Comparison of ENCODE assay signal across 8 mouse cellular contexts in genomic region chr7:45589173-45589572, GRCm38 (mm10). TPM values are rescaled to one million over a fixed set of nuclear protein-coding genes. Genes with fewer than 3 reads are reported as not detected.
DNase-seq lines count a peak whose midpoint lies in the region; ATAC-seq and TF ChIP-seq lines count a peak whose summit lies in the region.

No protein-coding gene starts in this region.

- WGBS in heart, embryonic 12.5 days = 6% methylated on average over 19 of the region's 19 CpGs
- 2% methylated on average over 19 of the region's 19 CpGs for WGBS in kidney, postnatal 0 days
- WGBS in liver, embryonic 11.5 days = 7% methylated on average over 19 of the region's 19 CpGs
- WGBS in stomach, embryonic 15.5 days = 4% methylated on average over 19 of the region's 19 CpGs

- H3K9ac ChIP-seq in heart, embryonic 12.5 days = peak overlapping the region; percentile 52
- no peak overlapping the region for H3K9ac ChIP-seq in kidney, postnatal 0 days (ENCODE audit: low read depth, low read length)
- no peak overlapping the region; the same call in 1 of the 2 replicates for H3K9ac ChIP-seq in liver, embryonic 11.5 days (ENCODE audit: low read depth, low read length)
- H3K9ac ChIP-seq in stomach, embryonic 15.5 days = no peak overlapping the region

- no peaks in the 10 kb centered on the region for H3K79me3 ChIP-seq in C2C12 (ENCODE audit: low read depth)

- no peaks in the 10 kb centered on the region for H3K79me2 ChIP-seq in C2C12 (ENCODE audit: control insufficient read depth, insufficient read depth)

- ATAC-seq in erythroid progenitor cell, adult 5-6 weeks (replicated peaks; ENCODE audit: low FRiP score, poor library complexity, severe bottlenecking) = peak; percentile 87
- ATAC-seq in heart, embryonic 12.5 days (ENCODE audit: insufficient number of reproducible peaks, low FRiP score) = peak; percentile 94
- peak; percentile 95 for ATAC-seq in kidney, postnatal 0 days (replicated peaks; ENCODE audit: low FRiP score, low read depth)
- peak; percentile 90 for ATAC-seq in liver, embryonic 11.5 days (replicated peaks; ENCODE audit: low FRiP score)
- ATAC-seq in stomach, embryonic 15.5 days (ENCODE audit: insufficient read depth, low FRiP score, low read depth) = peak; percentile 93

- peak; percentile 66 for TF ChIP-seq CTCF in C2C12 (IDR thresholded peaks at IDR 0.05; ENCODE audit: control insufficient read depth, insufficient read depth, insufficient read length)
- TF ChIP-seq CTCF in kidney, postnatal 0 days (IDR thresholded peaks at IDR 0.05; ENCODE audit: low read depth) = peak; percentile 96

- H3K4me1 ChIP-seq in heart, embryonic 12.5 days (replicated peaks) = peaks cover 10% of the 10 kb centered on the region; the same call in 1 of the 2 replicates
- 0 out of 2 replicates have a peak, but pooled peaks cover 3% of the 10 kb centered on the region for H3K4me1 ChIP-seq in kidney, postnatal 0 days (replicated peaks; ENCODE audit: insufficient read depth, low read length)
- H3K4me1 ChIP-seq in liver, embryonic 11.5 days (replicated peaks; ENCODE audit: control insufficient read depth, insufficient read depth, low read length) = no peaks in the 10 kb centered on the region
- peaks cover 3% of the 10 kb centered on the region; the same call in 1 of the 2 replicates for H3K4me1 ChIP-seq in stomach, embryonic 15.5 days

- DNase-seq in brain, embryonic 18.5 days (ENCODE audit: low read depth, low spot score) = peak; percentile 98
- peak; percentile 98 for DNase-seq in kidney, postnatal 0 days (ENCODE audit: low spot score)
- DNase-seq in liver, embryonic 11.5 days (ENCODE audit: low spot score) = peak; percentile 85
- DNase-seq in natural killer cell, adult 2 months (ENCODE audit: low spot score in 2 of 2) = peak; percentile 71 to 76

- H3K9me3 ChIP-seq in heart, embryonic 12.5 days (replicated peaks) = 0 out of 2 replicates have a peak, but pooled peaks cover 3% of the 10 kb centered on the region
- H3K9me3 ChIP-seq in kidney, postnatal 0 days (replicated peaks; ENCODE audit: low read length) = no peaks in the 10 kb centered on the region
- H3K9me3 ChIP-seq in liver, embryonic 11.5 days (ENCODE audit: control insufficient read depth, low read length) = no peaks in the 10 kb centered on the region
- H3K9me3 ChIP-seq in stomach, embryonic 15.5 days = no peaks in the 10 kb centered on the region

- no peak overlapping the region for H3K27ac ChIP-seq in heart, embryonic 12.5 days (ENCODE audit: poor library complexity, severe bottlenecking)
- no peak overlapping the region for H3K27ac ChIP-seq in kidney, postnatal 0 days
- no peak overlapping the region for H3K27ac ChIP-seq in liver, embryonic 11.5 days (ENCODE audit: low read depth, low read length)
- H3K27ac ChIP-seq in stomach, embryonic 15.5 days = no peak overlapping the region

- no peak overlapping the region for H3ac ChIP-seq in C2C12 (ENCODE audit: control insufficient read depth, insufficient read length, low read depth)

- no peaks in the 10 kb centered on the region for H3K36me3 ChIP-seq in C2C12 (ENCODE audit: control insufficient read depth, insufficient read depth)
- peaks cover 36% of the 10 kb centered on the region for H3K36me3 ChIP-seq in heart, embryonic 12.5 days
- peaks cover 16% of the 10 kb centered on the region for H3K36me3 ChIP-seq in kidney, postnatal 0 days (ENCODE audit: insufficient read depth, low read length)
- peaks cover 17% of the 10 kb centered on the region for H3K36me3 ChIP-seq in liver, embryonic 11.5 days (ENCODE audit: control insufficient read depth, insufficient read depth, low read length)
- peaks cover 10% of the 10 kb centered on the region for H3K36me3 ChIP-seq in stomach, embryonic 15.5 days

- H3K4me3 ChIP-seq in C2C12 (ENCODE audit: insufficient read depth, poor library complexity, severe bottlenecking) = no peak overlapping the region
- peak overlapping the region; percentile 36 for H3K4me3 ChIP-seq in heart, embryonic 12.5 days
- peak overlapping the region; percentile 12; the same call in 1 of the 2 replicates for H3K4me3 ChIP-seq in kidney, postnatal 0 days (replicated peaks; ENCODE audit: low read depth, low read length)
- peak overlapping the region; percentile 29 for H3K4me3 ChIP-seq in liver, embryonic 11.5 days (ENCODE audit: low read depth, low read length)
- H3K4me3 ChIP-seq in stomach, embryonic 15.5 days (replicated peaks) = peak overlapping the region; percentile 27

- H3K4me2 ChIP-seq in heart, embryonic 12.5 days = peak overlapping the region; percentile 63
- peak overlapping the region; percentile 54 for H3K4me2 ChIP-seq in kidney, postnatal 0 days (ENCODE audit: low read length)
- peak overlapping the region; percentile 55 for H3K4me2 ChIP-seq in liver, embryonic 11.5 days
- peak overlapping the region; percentile 46 for H3K4me2 ChIP-seq in stomach, embryonic 15.5 days

- H3K27me3 ChIP-seq in C2C12 (ENCODE audit: control insufficient read depth, insufficient read depth, insufficient read length) = no peaks in the 10 kb centered on the region
- no peaks in the 10 kb centered on the region for H3K27me3 ChIP-seq in heart, embryonic 12.5 days (replicated peaks)
- no peaks in the 10 kb centered on the region for H3K27me3 ChIP-seq in kidney, postnatal 0 days (ENCODE audit: insufficient read depth, low read length)
- H3K27me3 ChIP-seq in liver, embryonic 11.5 days (replicated peaks; ENCODE audit: control insufficient read depth, insufficient read depth, low read length) = no peaks in the 10 kb centered on the region
- H3K27me3 ChIP-seq in stomach, embryonic 15.5 days (replicated peaks) = no peaks in the 10 kb centered on the region

TF ChIP-seq in C2C12, 6 proteins besides CTCF, POLR2A, EP300 and RAD21:
- no peak for TF ChIP-seq CEBPB (IDR thresholded peaks at IDR 0.05; ENCODE audit: low read depth)

RNA-seq across cellular contexts. Expression of gene Bcat2, which starts 19.2 kb away (rescaled TPM):
- 26.5 TPM for polyA plus RNA-seq in C2C12 (2012; fragmentation: generic; extraction: Trizol)
- total RNA-seq in erythroid progenitor cell, adult 5-6 weeks (2015; ENCODE audit: low replicate concordance) = 8.4 and 17.7 TPM in 2 replicates
- total RNA-seq in erythroid progenitor cell, adult 5-6 weeks (2017; ENCODE audit: low replicate concordance) = 4.0 and 22.0 TPM in 2 replicates
- polyA plus RNA-seq in heart, embryonic 12.5 days (2016; fragmentation: Nextera tagmentation; extraction: Ambion mirVana) = 64.7 and 66.6 TPM in 2 replicates
- 92.7 and 93.0 TPM in 2 replicates for polyA plus RNA-seq in kidney, postnatal 0 days (2015; fragmentation: Nextera tagmentation; extraction: Ambion mirVana)
- polyA plus RNA-seq in liver, embryonic 11.5 days (2014; fragmentation: Nextera tagmentation; extraction: Ambion mirVana) = 84.7 and 90.1 TPM in 2 replicates
- 78.8 and 87.1 TPM in 2 replicates for polyA plus RNA-seq in stomach, embryonic 15.5 days (2015; fragmentation: Nextera tagmentation; extraction: Ambion mirVana)

RNA-seq across cellular contexts. Expression of gene Fgf21, which starts 26.1 kb away (rescaled TPM):
- polyA plus RNA-seq in C2C12 (2012; fragmentation: generic; extraction: Trizol) = 0.97 TPM
- not detected in 2 replicates for total RNA-seq in erythroid progenitor cell, adult 5-6 weeks (2015; ENCODE audit: low replicate concordance)
- total RNA-seq in erythroid progenitor cell, adult 5-6 weeks (2017; ENCODE audit: low replicate concordance) = not detected in 2 replicates
- polyA plus RNA-seq in heart, embryonic 12.5 days (2016; fragmentation: Nextera tagmentation; extraction: Ambion mirVana) = not detected in 2 replicates
- polyA plus RNA-seq in kidney, postnatal 0 days (2015; fragmentation: Nextera tagmentation; extraction: Ambion mirVana) = 0.12 TPM in 1 of 2 replicates, not detected in the other
- polyA plus RNA-seq in liver, embryonic 11.5 days (2014; fragmentation: Nextera tagmentation; extraction: Ambion mirVana) = 0.23 TPM in 1 of 2 replicates, not detected in the other
- 0.18 and 0.41 TPM in 2 replicates for polyA plus RNA-seq in stomach, embryonic 15.5 days (2015; fragmentation: Nextera tagmentation; extraction: Ambion mirVana)

RNA-seq across cellular contexts. Expression of gene Fut1, which starts 27.9 kb away (rescaled TPM):
- polyA plus RNA-seq in C2C12 (2012; fragmentation: generic; extraction: Trizol) = 0.04 TPM
- total RNA-seq in erythroid progenitor cell, adult 5-6 weeks (2015; ENCODE audit: low replicate concordance) = not detected in 2 replicates
- not detected in 2 replicates for total RNA-seq in erythroid progenitor cell, adult 5-6 weeks (2017; ENCODE audit: low replicate concordance)
- polyA plus RNA-seq in heart, embryonic 12.5 days (2016; fragmentation: Nextera tagmentation; extraction: Ambion mirVana) = not detected in 2 replicates
- 0.08 and 0.26 TPM in 2 replicates for polyA plus RNA-seq in kidney, postnatal 0 days (2015; fragmentation: Nextera tagmentation; extraction: Ambion mirVana)
- polyA plus RNA-seq in liver, embryonic 11.5 days (2014; fragmentation: Nextera tagmentation; extraction: Ambion mirVana) = not detected in 2 replicates
- 0.76 and 0.84 TPM in 2 replicates for polyA plus RNA-seq in stomach, embryonic 15.5 days (2015; fragmentation: Nextera tagmentation; extraction: Ambion mirVana)

RNA-seq across cellular contexts. Expression of gene Izumo1, which starts 32.4 kb away (rescaled TPM):
- not detected for polyA plus RNA-seq in C2C12 (2012; fragmentation: generic; extraction: Trizol)
- not detected in 2 replicates for total RNA-seq in erythroid progenitor cell, adult 5-6 weeks (2015; ENCODE audit: low replicate concordance)
- total RNA-seq in erythroid progenitor cell, adult 5-6 weeks (2017; ENCODE audit: low replicate concordance) = not detected in 2 replicates
- polyA plus RNA-seq in heart, embryonic 12.5 days (2016; fragmentation: Nextera tagmentation; extraction: Ambion mirVana) = 0.35 and 0.65 TPM in 2 replicates
- 0.17 and 0.29 TPM in 2 replicates for polyA plus RNA-seq in kidney, postnatal 0 days (2015; fragmentation: Nextera tagmentation; extraction: Ambion mirVana)
- 0.21 and 0.22 TPM in 2 replicates for polyA plus RNA-seq in liver, embryonic 11.5 days (2014; fragmentation: Nextera tagmentation; extraction: Ambion mirVana)
- 0.19 and 0.31 TPM in 2 replicates for polyA plus RNA-seq in stomach, embryonic 15.5 days (2015; fragmentation: Nextera tagmentation; extraction: Ambion mirVana)

RNA-seq across cellular contexts. Expression of gene Hsd17b14, which starts 34.5 kb away (rescaled TPM):
- 1.7 TPM for polyA plus RNA-seq in C2C12 (2012; fragmentation: generic; extraction: Trizol)
- total RNA-seq in erythroid progenitor cell, adult 5-6 weeks (2015; ENCODE audit: low replicate concordance) = not detected in 2 replicates
- total RNA-seq in erythroid progenitor cell, adult 5-6 weeks (2017; ENCODE audit: low replicate concordance) = not detected in 2 replicates
- 0.64 and 0.70 TPM in 2 replicates for polyA plus RNA-seq in heart, embryonic 12.5 days (2016; fragmentation: Nextera tagmentation; extraction: Ambion mirVana)
- polyA plus RNA-seq in kidney, postnatal 0 days (2015; fragmentation: Nextera tagmentation; extraction: Ambion mirVana) = 20.5 and 21.0 TPM in 2 replicates
- 2.8 and 5.4 TPM in 2 replicates for polyA plus RNA-seq in liver, embryonic 11.5 days (2014; fragmentation: Nextera tagmentation; extraction: Ambion mirVana)
- polyA plus RNA-seq in stomach, embryonic 15.5 days (2015; fragmentation: Nextera tagmentation; extraction: Ambion mirVana) = 2.2 and 3.9 TPM in 2 replicates
